Mouse (Mus musculus) layer of hippocampus, postnatal 14 days (tissue): ENCODE results near the gene Hist1h2bj. TPM values are rescaled to one million over a fixed set of nuclear protein-coding genes. Genes with fewer than 3 reads are reported as not detected.

Experiments
- DNase-seq, 2 experiments: peaks; one replicate each; pipeline ENCODE4 v3.0.0; 2021 to 2022; ENCODE audit warnings: low spot score in 2 of 2, mixed read lengths in 1 of 2
- total RNA-seq, 2 experiments: library from RNA; stranded (reverse); gene quantifications; 2 replicates each; pipeline ENCODE4 v1.2.3; 2021

Gene Hist1h2bj
- total RNA-seq, 2 experiments from 2014 or later = 17.3 to 22.7 TPM

- peak in 1 of 2 experiments; percentile 16 for DNase-seq
Measured at GRCm38 (mm10) chr13:22014411-22014845, 28.6 kb upstream of the Hist1h2bj start.

- DNase-seq = peak; percentile 57 to 78
Measured at GRCm38 (mm10) chr13:22015479-22016450, 27.2 kb upstream of the Hist1h2bj start.

GRCm38 (mm10) chr13:22019934-22020835 lies 22.8 kb upstream of the Hist1h2bj start:
- no peak for DNase-seq

GRCm38 (mm10) chr13:22020901-22021339 lies 22.1 kb upstream of the Hist1h2bj start:
- DNase-seq = peak; percentile 60 to 82

GRCm38 (mm10) chr13:22021581-22021980 lies 21.4 kb upstream of the Hist1h2bj start:
- DNase-seq = no peak

- peak; percentile 68 to 87 for DNase-seq
Measured at GRCm38 (mm10) chr13:22022241-22022640, 20.8 kb upstream of the Hist1h2bj start.

- peak; percentile 89 to 91 for DNase-seq
Measured at GRCm38 (mm10) chr13:22026058-22027031, 16.7 kb upstream of the Hist1h2bj start.

- DNase-seq = peak; percentile 95
Measured at GRCm38 (mm10) chr13:22028673-22029460, 14.1 kb upstream of the Hist1h2bj start.

GRCm38 (mm10) chr13:22029928-22030327 lies 13.1 kb upstream of the Hist1h2bj start:
- no peak for DNase-seq

GRCm38 (mm10) chr13:22030493-22030892 lies 12.5 kb upstream of the Hist1h2bj start:
- DNase-seq = no peak

- no peak for DNase-seq
Measured at GRCm38 (mm10) chr13:22033741-22034442, 9.1 kb upstream of the Hist1h2bj start.

- DNase-seq = no peak
Measured at GRCm38 (mm10) chr13:22034443-22035266, 8.4 kb upstream of the Hist1h2bj start.

- peak; percentile 85 to 96 for DNase-seq
Measured at GRCm38 (mm10) chr13:22035267-22036148, 7.5 kb upstream of the Hist1h2bj start, which contains the start of the genes Hist1h2ah and Hist1h2bk. Gene Hist1h2ah (minus strand): TSS chr13:22035568. Gene Hist1h2bk (plus strand): TSS chr13:22035870.

- no peak for DNase-seq
Measured at GRCm38 (mm10) chr13:22036149-22036956, 6.7 kb upstream of the Hist1h2bj start.

GRCm38 (mm10) chr13:22036986-22037385 lies 6.0 kb upstream of the Hist1h2bj start:
- DNase-seq = no peak

GRCm38 (mm10) chr13:22037415-22037814 lies 5.6 kb upstream of the Hist1h2bj start:
- DNase-seq = no peak
